Mouse (Mus musculus) heart, postnatal 0 days (tissue): ENCODE data around the gene Six1. TPM values are rescaled to one million over a fixed set of nuclear protein-coding genes. Genes with fewer than 3 reads are reported as not detected.
A peak's percentile ranks its signal among the peaks of the same experiment; 100 is the strongest.

Experiments used
- ATAC-seq: fragments of 200-750 bp; cut with Nextera tagmentation; 2 replicates; pipeline ENCODE4 v1.8.0; 2017; ENCODE audit warnings: low read depth, moderate number of reproducible peaks, moderate library complexity; ENCODE audit not compliant: insufficient read depth
- DNase-seq: peaks from one replicate; pipeline ENCODE4 v3.0.0-alpha.2; 2016; ENCODE audit warnings: low spot score
- H3K27ac ChIP-seq: fragments of 300-500 bp; sonication (generic); 2 replicates; pipeline ENCODE4 v1.5.1; 2014; ENCODE audit warnings: low read depth, mild to moderate bottlenecking
- H3K27me3 ChIP-seq: fragments of 300-500 bp; sonication (generic); 2 replicates; pipeline ENCODE4 v1.6.1; 2014; ENCODE audit warnings: low read length, mixed read lengths; ENCODE audit not compliant: control insufficient read depth, insufficient read depth
- H3K36me3 ChIP-seq: fragments of 300-500 bp; sonication (generic); replicated peaks from 2 replicates; pipeline ENCODE4 v1.6.1; 2014; ENCODE audit warnings: low read length, mixed read lengths; ENCODE audit not compliant: control insufficient read depth, insufficient read depth
- H3K4me1 ChIP-seq: fragments of 300-500 bp; sonication (generic); 2 replicates; pipeline ENCODE4 v1.6.1; 2014; ENCODE audit warnings: antibody characterized with exemption; ENCODE audit not compliant: control insufficient read depth, insufficient read depth
- H3K4me2 ChIP-seq: fragments of 300-500 bp; sonication (generic); 2 replicates; pipeline ENCODE4 v1.6.1; 2014; ENCODE audit warnings: low read depth, mild to moderate bottlenecking, low read length, moderate library complexity
- H3K4me3 ChIP-seq: fragments of 300-500 bp; sonication (generic); 2 replicates; pipeline ENCODE4 v1.5.1; 2014; ENCODE audit warnings: low read depth, low read length
- H3K9ac ChIP-seq: fragments of 300-500 bp; sonication (generic); replicated peaks from 2 replicates; pipeline ENCODE4 v1.6.1; 2014; ENCODE audit warnings: low read depth, low read length, mixed read lengths
- H3K9me3 ChIP-seq: fragments of 300-500 bp; sonication (generic); replicated peaks from 2 replicates; pipeline ENCODE4 v1.6.1; 2016; ENCODE audit warnings: low read length; ENCODE audit not compliant: control insufficient read depth
- CTCF ChIP-seq: IDR thresholded peaks from 2 replicates; pipeline ENCODE4 v1.5.1; 2016; ENCODE audit warnings: antibody characterized with exemption, control low read depth, low read depth
- EP300 ChIP-seq: IDR thresholded peaks from 2 replicates; pipeline ENCODE4 v1.6.1; 2016; ENCODE audit warnings: antibody characterized with exemption, low read depth
- WGBS: fragments of 180-500 bp; shearing (Covaris S2); extraction: QIAGEN DNeasy Blood & Tissue Kit; methylation state at CpG from one replicate; pipeline ENCODE4 v1.1.7; 2014; 5-methylcytosine and 5-hydroxymethylcytosine counted together
- polyA plus RNA-seq: library from polyadenylated mRNA; unstranded; fragments of >200 nt; fragmentation: Nextera tagmentation; extraction: Ambion mirVana; gene quantifications from 2 replicates; pipeline ENCODE4 v1.2.1, GENCODE M21; 2015
- total RNA-seq: library from RNA; depleted of rRNA; stranded (reverse); fragments of >200 nt; gene quantifications from 2 replicates; pipeline ENCODE4 v1.2.3, GENCODE M21; 2014; ENCODE audit warnings: low replicate concordance

The Six1 gene
- total and polyA plus RNA-seq, 2 experiments from 2014 or later: 0.38 TPM; not detected in 1

- Histone ChIP-seq H3K4me1 (no peaks in the 10 kb centered on the region), H3K4me2 (no peak overlapping the region), H3K9me3 (no peaks in the 10 kb centered on the region), H3K36me3 (no peaks in the 10 kb centered on the region), H3K4me3 (no peak overlapping the region), H3K9ac (no peak overlapping the region), H3K27me3 (peaks cover 95% of the 10 kb centered on the region), H3K27ac (no peak overlapping the region)
- DNase-seq (no peak), ATAC-seq (no peak)
- 15% methylated on average over 7 of the region's 7 CpGs for WGBS
- TF ChIP-seq EP300: no peak
- no peak for TF ChIP-seq CTCF
These were observed 16.1 kb downstream of the Six1 start for GRCm38 (mm10) chr12:73037385-73038160.

GRCm38 (mm10) chr12:73034901-73035895, 18.5 kb downstream of the Six1 start:
- no peak overlapping the region for H3K27ac ChIP-seq
- H3K9me3 ChIP-seq: no peaks in the 10 kb centered on the region
- no peaks in the 10 kb centered on the region for H3K4me1 ChIP-seq
- no peak for ATAC-seq
- 0 out of 2 replicates have a peak overlapping the region, but pooled peaks have one; percentile 1 for H3K4me3 ChIP-seq
- 17% methylated on average over 40 of the region's 43 CpGs for WGBS
- H3K36me3 ChIP-seq: no peaks in the 10 kb centered on the region
- H3K9ac ChIP-seq: no peak overlapping the region
- peaks cover 83% of the 10 kb centered on the region for H3K27me3 ChIP-seq
- H3K4me2 ChIP-seq: no peak overlapping the region; the same call in 1 of the 2 replicates
- DNase-seq: no peak
- TF ChIP-seq EP300 (no peak), CTCF (no peak)

GRCm38 (mm10) chr12:73032665-73033064, 21.0 kb downstream of the Six1 start:
- H3K9ac ChIP-seq: no peak overlapping the region
- ATAC-seq: no peak
- peaks cover 62% of the 10 kb centered on the region for H3K27me3 ChIP-seq
- no peak overlapping the region for H3K27ac ChIP-seq
- H3K9me3 ChIP-seq: no peaks in the 10 kb centered on the region
- H3K4me3 ChIP-seq: no peak overlapping the region
- 71% methylated on average over 3 of the region's 3 CpGs for WGBS
- TF ChIP-seq CTCF: no peak
- no peak for TF ChIP-seq EP300
- H3K4me2 ChIP-seq: no peak overlapping the region
- H3K36me3 ChIP-seq: no peaks in the 10 kb centered on the region
- no peaks in the 10 kb centered on the region for H3K4me1 ChIP-seq
- no peak for DNase-seq

- ATAC-seq (no peak), DNase-seq (no peak)
- Histone ChIP-seq H3K4me3 (no peak overlapping the region), H3K9ac (no peak overlapping the region), H3K27ac (no peak overlapping the region), H3K9me3 (no peaks in the 10 kb centered on the region), H3K36me3 (no peaks in the 10 kb centered on the region), H3K4me2 (no peak overlapping the region), H3K4me1 (no peaks in the 10 kb centered on the region), H3K27me3 (peaks cover 51% of the 10 kb centered on the region)
- TF ChIP-seq CTCF: no peak
- no peak for TF ChIP-seq EP300
- 60% methylated on average over 4 of the region's 4 CpGs for WGBS
These were observed 22.4 kb downstream of the Six1 start for GRCm38 (mm10) chr12:73031315-73031714.

- Histone ChIP-seq H3K27me3 (0 out of 2 replicates have a peak, but pooled peaks cover 6% of the 10 kb centered on the region), H3K9me3 (no peaks in the 10 kb centered on the region), H3K27ac (no peak overlapping the region), H3K36me3 (no peaks in the 10 kb centered on the region), H3K4me2 (no peak overlapping the region), H3K4me1 (no peaks in the 10 kb centered on the region), H3K9ac (no peak overlapping the region), H3K4me3 (no peak overlapping the region)
- WGBS: 23% methylated on average over 8 of the region's 8 CpGs
- ATAC-seq (peak; percentile 95), DNase-seq (peak; percentile 93)
- no peak for TF ChIP-seq CTCF
- peak; percentile 12; the same call in 1 of the 2 replicates for TF ChIP-seq EP300
These were observed 28.2 kb downstream of the Six1 start for GRCm38 (mm10) chr12:73025490-73025889.
